Mouse (Mus musculus): ENCODE results near the gene Baiap2l2.

GRCm38 (mm10) chr15:79262786-79263309 is 22.5 kb downstream of the Baiap2l2 start:
- no peak for TF ChIP-seq TAL1 (IDR thresholded peaks at IDR 0.05; ENCODE audit: low read length)
- TF ChIP-seq GATA1 (IDR thresholded peaks at IDR 0.05; ENCODE audit: low read length), result no peak

Data from erythroblast, embryonic 14.5 days (primary cell).